Mouse (Mus musculus): ENCODE measurements around the gene Vmn1r25.
"Not testable (repeated sequence)": the region's sequence is repeated elsewhere in the genome, so short reads cannot be mapped to it uniquely, and the experiment has no call there.

Vmn1r25 gene

GRCm38 (mm10) chr6:57980710-57981109, at the start of gene Vmn1r25:
Vmn1r25 (minus strand) TSS chr6:57980810.
- DNase-seq = no peak

- DNase-seq = not testable (repeated sequence)
Observed at GRCm38 (mm10) chr6:58017478-58017877, 36.9 kb upstream of the Vmn1r25 start.

DNA sequence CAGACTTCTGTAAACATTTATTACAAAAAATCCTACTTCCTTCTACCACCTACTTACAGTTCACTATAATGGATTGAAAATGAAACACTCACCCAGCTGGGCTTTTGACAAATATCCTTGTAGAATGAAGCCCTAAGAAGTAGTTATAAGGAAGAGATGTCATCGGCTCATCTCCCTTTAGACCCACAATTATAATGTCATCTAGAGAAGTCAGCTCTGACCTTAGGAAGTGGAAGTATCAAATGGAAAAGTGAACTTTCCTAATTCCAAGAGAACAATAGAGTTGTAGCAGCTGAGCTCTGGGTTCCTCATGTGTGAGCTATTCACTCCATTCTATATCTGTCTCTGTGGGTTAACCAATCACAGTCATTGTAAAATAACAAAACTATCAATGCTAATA, 34.4 kb upstream of the Vmn1r25 start, which contains the start of gene Vmn1r26:
Vmn1r26 (minus strand) TSS at position 101 of the 400 bp plus-strand sequence.
- DNase-seq = no peak

GRCm38 (mm10) chr6:57961403-57961802, 19.2 kb downstream of the Vmn1r25 start, which contains the start of gene Vmn1r24:
Vmn1r24 (minus strand) TSS chr6:57961503.
- not testable (repeated sequence) for DNase-seq

Data from embryo, embryonic 11 days (tissue).